11 mouse cellular contexts compared by ENCODE assay signal in genomic region chr4:130168280-130169183, GRCm38 (mm10). TPM values are rescaled to one million over a fixed set of nuclear protein-coding genes. Genes with fewer than 3 reads are reported as not detected.
DNase-seq lines count a peak whose midpoint lies in the region; ATAC-seq and TF ChIP-seq lines count a peak whose summit lies in the region.
"Had no signal": no experiment of that assay in that cellular context is flagged by ENCODE, and none has a peak within 500 bp of the region (broad histone marks: within the 10 kb centered on the region; RNA-seq: fewer than 3 reads in every experiment).

No protein-coding gene starts in this region.

- H3K4me1 ChIP-seq in heart, embryonic 11.5 days (ENCODE audit: control insufficient read depth, insufficient read depth, low read length): peaks cover 67% of the 10 kb centered on the region
- H3K4me1 ChIP-seq in kidney, adult 2 months (ENCODE audit: control insufficient read depth, insufficient read depth, low read length): peaks cover 62% of the 10 kb centered on the region
- peaks cover 43% of the 10 kb centered on the region for H3K4me1 ChIP-seq in lung, adult 2 months (ENCODE audit: control insufficient read depth, insufficient read depth, low read length)

- H3K9me3 ChIP-seq in heart, embryonic 11.5 days (replicated peaks; ENCODE audit: control insufficient read depth, low read length): no peaks in the 10 kb centered on the region

- no peak for TF ChIP-seq POLR2A in kidney, adult 2 months (IDR thresholded peaks at IDR 0.05; ENCODE audit: low read depth, low read length)
- TF ChIP-seq POLR2A in lung, adult 2 months (IDR thresholded peaks at IDR 0.05; ENCODE audit: borderline replicate concordance, extremely low read depth, low read depth, low read length): peak; percentile 39; the same call in 1 of the 2 replicates

- TF ChIP-seq CTCF in kidney, adult 2 months (conservative IDR thresholded peaks at IDR 0.05; ENCODE audit: insufficient read depth, insufficient read length, low read depth, low read length): no peak; the same call in 1 of the 2 replicates
- TF ChIP-seq CTCF in lung, adult 2 months (IDR thresholded peaks at IDR 0.05; ENCODE audit: insufficient read depth, low read length): no peak

- WGBS in heart, embryonic 11.5 days (ENCODE audit: insufficient replicate concordance): 45% methylated on average over 16 of the region's 16 CpGs
- WGBS in kidney, adult 2 months: 4% methylated on average over 16 of the region's 16 CpGs
- WGBS in lung, adult 2 months: 29% methylated on average over 16 of the region's 16 CpGs

- H3K4me3 ChIP-seq in heart, embryonic 11.5 days (ENCODE audit: low read depth, low read length): no peak overlapping the region
- no peak overlapping the region for H3K4me3 ChIP-seq in kidney, adult 2 months (ENCODE audit: insufficient read depth, low read depth, low read length)
- H3K4me3 ChIP-seq in lung, adult 2 months (replicated peaks; ENCODE audit: extremely low read depth, low read depth, low read length): peak overlapping the region; percentile 18

- no peak for DNase-seq in frontal cortex, postnatal 36 days (ENCODE audit: low spot score in 2 of 2)
- DNase-seq in adrenal gland, postnatal 36 days: peak; percentile 94 to 95
- peak; percentile 98 for DNase-seq in kidney, adult 2 months
- DNase-seq in lung, adult 2 months: peak; percentile 85
- peak; percentile 32 for DNase-seq in right cerebral cortex, postnatal 4 days
- no peak for DNase-seq in layer of hippocampus, adult 8-10 months (ENCODE audit: low spot score in 2 of 2)

- ATAC-seq in frontal cortex, adult (ENCODE audit: low TSS enrichment): peak; percentile 41; the same call in 1 of the 2 replicates
- peak; percentile 31; the same call in 1 of the 2 replicates for ATAC-seq in heart, embryonic 11.5 days (replicated peaks; ENCODE audit: insufficient number of reproducible peaks, low FRiP score, low TSS enrichment)
- ATAC-seq: Patski had no signal

- H3K9ac ChIP-seq in heart, embryonic 11.5 days (ENCODE audit: low read depth, low read length): peak overlapping the region; percentile 56

- no peaks in the 10 kb centered on the region for H3K27me3 ChIP-seq in heart, embryonic 11.5 days (ENCODE audit: control insufficient read depth, insufficient read depth, low read length)
- H3K27me3 ChIP-seq in kidney, adult 2 months (replicated peaks; ENCODE audit: control insufficient read depth, insufficient read depth, low read length): no peaks in the 10 kb centered on the region
- H3K27me3 ChIP-seq: Patski had no signal

- H3K36me3 ChIP-seq in heart, embryonic 11.5 days (ENCODE audit: control insufficient read depth, insufficient read depth, low read length): no peaks in the 10 kb centered on the region
- H3K36me3 ChIP-seq in kidney, adult 2 months (ENCODE audit: control insufficient read depth, insufficient read depth, low read length): no peaks in the 10 kb centered on the region

- H3K4me2 ChIP-seq in heart, embryonic 11.5 days: peak overlapping the region; percentile 52

- peak overlapping the region; percentile 70 for H3K27ac ChIP-seq in heart, embryonic 11.5 days (ENCODE audit: low read depth, low read length)
- peak overlapping the region; percentile 67 for H3K27ac ChIP-seq in kidney, adult 2 months (ENCODE audit: insufficient read depth, low read depth, low read length)

RNA-seq across cellular contexts. Expression of gene Tinagl1, which starts 6.4 kb away (rescaled TPM):
- 100 to 1,000 TPM; 103 to 217 TPM for total RNA-seq in adrenal gland, postnatal 36 days (2021)
- 31.0 and 33.9 TPM in 2 replicates for polyA plus RNA-seq in heart, embryonic 11.5 days (2014; fragmentation: Nextera tagmentation; extraction: Ambion mirVana)
- polyA plus RNA-seq in kidney, adult 2 months (2012; rRNA removed): 118 and 133 TPM in 2 replicates
- 134 and 222 TPM in 2 replicates for polyA plus RNA-seq in lung, adult 2 months (2012; rRNA removed)
- 10 to 100 TPM in 3 of 4 experiments, 1 to 10 TPM in 1; 9.7 to 11.8 (median 11.0) TPM for total RNA-seq in layer of hippocampus, adult 8-10 months (2022)

RNA-seq across cellular contexts. Expression of gene Hcrtr1, which starts 29.4 kb away (rescaled TPM):
- under 1 TPM; 0.40 to 0.46 TPM for total RNA-seq in adrenal gland, postnatal 36 days (2021)
- 0.07 and 0.20 TPM in 2 replicates for polyA plus RNA-seq in heart, embryonic 11.5 days (2014; fragmentation: Nextera tagmentation; extraction: Ambion mirVana)
- 0.54 and 0.56 TPM in 2 replicates for polyA plus RNA-seq in kidney, adult 2 months (2012; rRNA removed)
- polyA plus RNA-seq in lung, adult 2 months (2012; rRNA removed): 0.19 and 0.66 TPM in 2 replicates
- 1 to 10 TPM; 1.6 to 2.9 (median 2.4) TPM for total RNA-seq in layer of hippocampus, adult 8-10 months (2022)
- total RNA-seq: neutrophil, adult 5-6 weeks had no signal

RNA-seq across cellular contexts. Expression of gene Gm853, which starts 53.7 kb away (rescaled TPM):
- total RNA-seq in adrenal gland, postnatal 36 days (2021): not detected
- polyA plus RNA-seq in heart, embryonic 11.5 days (2014; fragmentation: Nextera tagmentation; extraction: Ambion mirVana): not detected in 2 replicates
- 64.7 and 89.1 TPM in 2 replicates for polyA plus RNA-seq in kidney, adult 2 months (2012; rRNA removed)
- polyA plus RNA-seq in lung, adult 2 months (2012; rRNA removed): not detected in 2 replicates
- total RNA-seq in layer of hippocampus, adult 8-10 months (2022): 1 to 10 TPM in 1 of 4 experiments, not detected in 3; 1.0 TPM
- total RNA-seq: neutrophil, adult 5-6 weeks had no signal
- polyA plus RNA-seq: frontal cortex, adult 2 months had no signal

Comparison
In these comparisons a context has a peak if more than half of its experiments do, and no peak if none do; other contexts are left out.
1. DNase-seq: peak in adrenal gland, postnatal 36 days (2 of 2), kidney, adult 2 months (single experiment), lung, adult 2 months (single experiment) and right cerebral cortex, postnatal 4 days (single experiment); none in frontal cortex, postnatal 36 days (0 of 2) and layer of hippocampus, adult 8-10 months (0 of 2).
2. RNA of gene Gm853, which starts 53.7 kb away (polyA plus RNA-seq): 64.7 to 89.1 TPM in kidney, adult 2 months; not detected in heart, embryonic 11.5 days and not detected in lung, adult 2 months; every median in the first group is over 10 times any median in the second.